Mouse (Mus musculus): ENCODE data around the gene Nr1h3.
A peak's percentile ranks its signal among the peaks of the same experiment; 100 is the strongest.
"Not testable (repeated sequence)": the region's sequence is repeated elsewhere in the genome, so short reads cannot be mapped to it uniquely, and the experiment has no call there.

Nr1h3 gene

DNA sequence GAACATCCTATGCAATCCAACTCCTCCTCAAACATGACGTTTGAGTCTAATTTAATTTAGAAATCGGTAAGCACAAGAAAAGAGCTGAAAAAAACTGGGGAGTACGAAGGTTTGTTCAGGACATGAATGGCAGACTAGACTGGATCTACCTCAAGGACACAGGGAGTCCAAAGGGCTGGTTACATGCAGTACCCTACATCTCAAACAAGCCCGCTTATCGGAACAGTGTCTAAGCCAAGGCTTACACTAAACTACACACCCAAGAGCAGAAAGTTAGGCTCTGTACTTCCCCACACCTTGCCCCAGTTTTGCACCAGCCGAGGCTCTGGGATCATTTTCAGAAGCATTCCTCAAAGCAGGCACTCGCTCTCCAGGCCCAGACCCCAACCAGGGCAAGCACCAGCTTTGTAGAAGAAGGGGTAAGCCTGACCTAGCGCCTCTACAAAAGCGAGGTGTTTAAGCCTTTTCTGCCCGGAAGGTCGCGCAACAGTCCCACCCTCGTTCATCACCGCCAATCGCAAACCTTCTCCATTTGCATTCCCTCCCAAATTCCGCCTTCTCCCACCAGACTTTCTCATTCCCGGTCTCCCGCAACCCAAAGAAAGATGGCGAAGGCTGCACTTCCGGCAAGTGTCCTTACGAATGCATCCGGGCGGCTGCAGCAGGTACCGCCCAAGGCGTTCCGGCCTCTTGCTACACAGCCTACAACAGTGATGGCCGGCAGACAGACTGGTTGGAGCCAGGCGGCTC lies at the start of gene Nr1h3, which contains the start of gene Acp2:
Nr1h3 (minus strand) TSS at position 613 of the 750 bp plus-strand sequence.
Acp2 (plus strand) TSS at position 664 of the 750 bp plus-strand sequence.
- peak; percentile 94 for DNase-seq

DNA sequence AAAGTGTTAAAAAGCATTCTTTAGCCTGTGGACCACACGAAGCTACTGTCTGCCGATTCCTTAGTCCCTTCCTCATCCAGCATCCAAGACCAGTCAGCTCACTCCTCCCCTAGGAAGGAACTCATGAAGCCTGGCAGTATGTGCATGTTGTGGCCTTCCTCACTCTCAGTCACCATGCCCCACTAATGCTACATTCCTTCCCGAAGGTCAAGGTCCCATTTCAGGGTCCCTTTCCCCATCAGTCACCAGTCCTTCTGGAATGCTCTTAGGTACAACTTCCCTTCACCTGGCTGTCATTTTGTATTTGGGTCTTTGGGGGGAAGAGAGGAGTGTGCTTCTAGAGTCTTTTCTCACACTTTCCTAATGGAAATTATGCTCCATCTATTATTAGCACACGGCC lies 49.4 kb upstream of the Nr1h3 start:
- no peak for DNase-seq

DNA sequence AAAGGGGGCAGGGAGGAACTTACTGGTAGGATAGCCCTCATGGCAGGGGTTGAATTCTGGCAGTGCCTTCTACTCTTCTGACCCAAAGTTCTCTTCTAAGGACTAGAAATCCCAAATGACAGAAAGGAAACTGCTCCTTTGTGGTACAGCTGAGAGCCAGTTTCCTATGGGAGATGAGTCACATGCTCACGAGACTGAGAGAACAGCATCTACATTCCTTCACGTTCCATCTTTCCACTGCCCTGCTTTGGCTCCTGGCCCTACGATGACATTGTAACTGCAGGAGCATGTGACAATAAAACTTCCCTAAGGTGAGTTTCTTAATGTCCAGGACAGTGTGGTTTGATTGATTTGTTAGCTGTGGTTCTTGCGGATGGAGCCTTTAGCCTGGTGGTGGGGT lies 45.7 kb upstream of the Nr1h3 start:
- no peak for DNase-seq

DNA sequence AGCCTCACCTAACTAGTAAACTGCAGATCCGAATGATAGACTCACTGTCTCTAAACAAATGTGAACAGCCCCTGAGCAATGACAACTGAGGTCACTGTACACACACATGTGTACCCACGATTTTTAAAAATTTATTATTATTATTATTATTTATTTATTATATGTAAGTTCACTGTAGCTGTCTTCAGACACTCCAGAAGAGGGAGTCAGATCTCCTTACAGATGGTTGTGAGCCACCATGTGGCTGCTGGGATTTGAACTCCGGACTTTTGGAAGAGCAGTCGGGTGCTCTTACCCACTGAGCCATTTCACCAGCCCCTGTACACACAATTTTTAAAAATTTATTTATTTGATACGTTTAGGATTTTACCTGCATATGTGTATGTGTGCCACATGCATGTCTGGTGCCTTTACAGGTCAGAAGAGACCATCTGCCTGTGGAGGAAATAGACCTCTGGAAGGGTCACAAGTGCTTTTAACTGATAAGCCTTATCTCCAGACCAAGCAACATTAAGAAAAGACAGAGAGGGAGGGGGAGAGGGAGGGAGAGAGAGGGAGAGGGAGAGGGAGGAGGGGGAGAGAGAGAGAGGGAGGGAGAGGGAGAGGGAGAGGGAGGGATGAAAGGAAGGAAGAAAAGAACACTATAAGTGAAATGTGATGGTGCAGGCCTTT lies 42.1 kb upstream of the Nr1h3 start:
- DNase-seq: no peak

DNA sequence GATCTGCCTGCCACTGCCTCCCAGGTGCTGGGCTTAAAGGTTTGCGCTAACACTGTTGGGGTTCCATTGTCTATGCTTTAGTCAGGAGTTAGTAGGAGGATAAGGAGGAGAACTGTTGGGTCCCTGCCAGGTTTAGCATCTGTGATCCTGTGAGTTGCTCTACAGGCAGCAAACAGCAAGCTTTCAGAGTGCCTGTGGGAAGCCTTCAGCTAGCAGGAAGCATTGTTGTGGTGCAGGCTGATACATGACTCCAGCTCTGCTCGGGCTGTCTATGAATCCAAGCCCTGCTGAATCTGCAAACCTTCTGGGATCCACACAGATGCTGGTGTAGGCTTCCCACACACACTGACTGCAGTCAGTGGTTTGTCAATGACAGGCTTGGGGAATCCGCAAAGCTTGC lies 40.8 kb upstream of the Nr1h3 start:
- DNase-seq: peak; percentile 92

DNA sequence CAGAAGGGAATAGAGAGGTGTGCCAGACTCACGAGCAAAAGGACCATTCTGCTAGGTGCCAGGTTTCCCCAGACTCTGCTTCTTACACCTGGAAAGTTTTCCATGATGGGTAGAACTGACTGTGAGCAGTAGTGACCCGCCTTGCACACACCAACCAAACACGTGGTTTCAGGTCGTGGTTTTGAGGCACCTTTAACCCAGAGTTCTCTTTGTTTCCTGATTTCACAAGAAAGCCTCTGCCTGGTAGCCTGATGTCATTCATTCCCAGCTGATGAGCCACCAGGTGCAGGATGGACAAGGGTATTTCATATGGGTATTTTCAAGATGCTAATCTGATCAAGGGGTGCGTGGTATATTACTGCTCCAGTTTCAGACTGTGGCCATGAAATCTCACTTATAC lies 39.9 kb upstream of the Nr1h3 start:
- no peak for DNase-seq

DNA sequence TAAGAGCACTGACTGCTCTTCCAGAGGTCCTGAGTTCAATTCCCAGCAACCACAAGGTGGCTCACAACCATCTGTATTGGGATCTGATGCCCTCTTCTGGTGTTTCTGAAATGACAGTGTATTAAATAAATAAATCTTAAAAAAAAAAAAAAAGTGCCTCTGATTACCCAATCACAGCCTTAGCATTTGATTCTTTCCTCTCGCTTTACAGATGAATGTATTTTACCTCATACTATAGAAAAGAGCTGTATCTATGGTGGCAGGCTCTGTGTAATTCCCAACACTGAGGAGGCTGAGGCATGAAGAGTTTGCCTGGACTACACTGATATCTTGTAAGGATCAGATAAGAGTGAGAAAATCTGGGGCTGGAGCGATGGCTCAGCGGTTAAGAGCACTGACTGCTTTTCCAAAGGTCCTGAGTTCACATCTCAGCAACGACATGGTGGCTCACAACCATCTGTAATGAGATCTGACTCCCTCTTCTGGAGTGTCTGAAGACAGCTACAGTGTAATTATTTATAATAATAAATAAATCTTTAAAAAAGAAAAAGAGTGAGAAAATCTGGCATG lies 35.0 kb upstream of the Nr1h3 start:
- DNase-seq: not testable (repeated sequence)

DNA sequence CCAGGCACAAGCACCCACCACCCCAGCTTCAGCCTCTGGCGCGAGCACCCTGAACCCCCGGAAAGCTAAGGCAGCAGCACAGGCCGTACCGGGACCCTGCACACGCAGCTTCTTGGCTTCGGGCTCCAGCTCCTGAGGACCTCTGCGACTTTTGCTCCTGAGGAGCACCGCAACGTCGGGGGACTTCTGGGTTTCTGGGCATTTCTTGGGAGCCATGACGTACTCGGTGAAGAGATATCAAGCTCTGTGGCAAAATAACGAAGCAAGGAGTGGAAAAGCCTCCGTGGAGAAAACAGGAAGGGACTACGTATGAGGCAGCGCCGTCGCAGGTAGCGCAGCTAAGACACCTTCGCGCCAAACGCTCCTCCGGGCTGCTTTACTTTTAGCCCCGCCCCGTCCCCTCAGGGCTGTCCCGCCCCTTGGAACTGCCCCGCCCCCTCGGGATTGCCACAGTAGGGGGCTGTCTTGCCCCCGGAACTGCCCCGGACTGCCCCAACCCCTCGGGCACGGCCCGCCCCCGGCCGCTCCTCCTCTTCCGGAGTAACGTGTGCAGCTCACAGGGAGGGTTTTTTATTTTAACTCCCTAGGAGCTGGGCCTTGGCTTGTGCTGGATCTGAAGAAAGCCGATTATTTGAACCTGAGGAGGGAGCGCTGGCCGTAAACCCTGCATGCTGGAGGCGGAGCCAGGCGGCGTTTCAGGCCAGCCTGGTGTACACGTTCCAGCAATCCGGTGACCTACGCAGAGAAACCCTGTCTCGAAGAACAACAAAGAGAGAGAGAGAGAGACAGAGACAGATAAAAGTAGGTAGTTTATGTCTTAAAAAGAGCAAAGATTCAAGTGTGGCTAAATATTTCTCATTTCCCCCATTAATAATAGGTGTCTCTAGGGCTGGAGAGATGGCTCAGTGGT lies 34.2 kb upstream of the Nr1h3 start, which contains the start of gene Ddb2:
Ddb2 (minus strand) TSS at position 382 of the 910 bp plus-strand sequence.
- peak; percentile 93 for DNase-seq

DNA sequence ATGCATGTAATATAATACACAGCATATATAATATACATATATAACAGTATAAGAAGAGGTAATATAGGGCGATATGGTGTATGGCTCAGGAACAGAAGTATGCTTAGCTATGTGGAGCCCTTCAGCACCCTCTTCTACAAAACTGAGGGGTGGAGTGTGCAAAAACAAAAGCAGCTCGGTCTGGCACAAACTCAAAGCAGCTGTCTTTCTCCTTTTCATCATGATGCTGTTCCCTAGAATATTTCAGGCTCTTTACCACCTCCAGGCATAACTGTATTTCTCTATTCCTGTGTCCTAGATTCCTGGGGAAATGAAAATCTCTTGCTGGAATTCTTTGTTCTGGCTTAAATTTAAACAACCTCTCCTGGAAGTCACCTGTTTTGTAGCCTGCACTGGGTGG lies 27.1 kb upstream of the Nr1h3 start:
- peak; percentile 21 for DNase-seq

DNA sequence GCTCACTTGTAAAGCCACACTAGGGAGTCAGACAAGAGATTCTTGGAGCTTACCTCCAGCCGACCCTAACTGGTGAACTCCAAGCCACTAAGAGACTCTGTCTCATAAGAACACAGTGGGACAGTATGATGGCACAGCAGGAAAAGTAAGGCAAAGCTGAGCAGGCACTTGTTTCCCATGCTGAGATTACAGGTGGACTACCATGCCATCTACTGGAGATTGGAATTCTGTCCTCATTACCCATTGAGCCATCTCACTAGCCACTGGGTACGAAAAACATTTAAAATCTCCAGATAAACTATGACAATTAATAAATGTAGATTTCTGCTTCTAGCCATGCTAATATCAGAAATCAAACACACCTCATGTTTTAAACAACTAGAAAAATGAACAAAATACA lies 21.0 kb upstream of the Nr1h3 start:
- no peak for DNase-seq

DNA sequence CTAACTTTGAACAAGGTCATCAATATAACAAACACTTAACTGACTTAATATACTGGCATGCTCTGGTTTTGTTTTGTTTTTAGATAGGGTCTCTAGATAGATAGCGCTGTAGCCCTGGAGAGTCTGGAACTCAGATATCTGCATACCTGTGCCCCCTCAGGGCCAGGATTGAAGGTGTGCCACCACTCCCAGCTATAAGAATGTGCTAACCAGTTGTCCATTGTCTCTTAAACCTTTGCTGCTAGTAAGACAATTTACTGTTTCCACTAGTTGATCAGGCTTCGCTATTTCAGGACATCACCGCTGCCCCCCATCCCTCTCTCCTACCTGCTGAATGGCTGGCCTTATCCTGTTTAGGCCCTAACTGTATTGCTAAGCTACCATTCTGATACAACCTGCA lies 17.9 kb upstream of the Nr1h3 start:
- DNase-seq: no peak

DNA sequence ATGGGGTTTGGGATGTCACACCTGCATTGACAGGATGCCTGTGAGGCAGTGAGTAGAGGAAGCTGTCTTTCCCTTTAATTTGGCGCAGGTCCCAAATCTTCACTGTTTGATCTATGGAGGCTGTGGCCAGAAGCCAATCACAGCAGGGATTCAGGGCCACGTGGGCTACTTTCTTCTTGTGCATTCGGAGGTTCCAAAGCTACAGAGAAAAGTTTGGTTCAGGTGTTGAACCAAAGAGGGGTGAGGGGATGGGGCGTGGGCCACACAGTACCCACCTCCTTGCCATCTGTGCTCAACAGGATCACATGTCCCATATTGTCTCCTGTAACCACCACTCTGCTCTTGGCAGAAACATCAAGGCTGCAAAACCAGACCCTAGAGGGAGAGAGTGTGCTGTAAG lies 14.4 kb upstream of the Nr1h3 start:
- DNase-seq: no peak

DNA sequence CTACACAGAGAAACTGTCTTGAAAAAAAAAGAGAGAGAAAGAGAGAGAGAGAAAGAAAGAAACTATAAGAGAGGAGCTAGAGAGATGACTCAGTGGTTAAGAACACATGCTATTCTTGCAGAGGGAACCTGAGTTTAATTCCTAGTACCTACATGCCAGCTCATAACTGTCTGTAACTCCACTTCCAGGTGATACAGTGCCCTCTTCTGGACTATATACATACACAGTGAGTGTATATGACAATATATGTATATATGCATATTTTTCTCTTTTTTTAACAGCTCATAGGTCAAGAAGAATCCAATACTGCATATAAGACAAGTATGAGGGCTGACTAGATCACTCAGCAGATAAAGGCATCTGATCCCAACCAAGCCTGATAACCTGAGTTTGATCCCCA lies 10.7 kb upstream of the Nr1h3 start:
- no peak for DNase-seq

DNA sequence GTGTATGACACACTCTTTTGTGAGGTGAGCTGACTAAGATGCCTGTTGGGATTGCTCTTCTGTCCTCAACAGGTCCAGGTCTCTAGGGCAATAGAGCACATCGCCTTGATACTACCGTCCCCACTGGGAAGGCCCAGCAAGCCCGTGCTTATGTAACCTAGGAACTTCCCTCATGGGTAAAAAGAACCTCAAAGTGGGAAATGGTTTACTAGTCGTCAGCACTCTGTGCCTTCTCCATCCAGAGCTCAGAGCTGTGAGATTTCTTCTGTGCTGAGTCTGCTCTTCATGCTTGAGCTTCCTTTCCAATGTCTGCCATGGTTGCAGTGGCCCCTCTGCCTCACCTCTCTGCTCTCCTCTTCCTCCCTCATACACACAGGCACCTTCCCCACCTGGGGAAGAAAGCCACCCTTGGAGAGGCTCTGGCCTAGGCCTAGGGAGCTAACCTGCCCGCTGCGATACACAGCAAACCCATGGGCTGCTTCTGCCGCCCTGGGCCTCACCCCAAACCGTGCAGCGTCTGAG lies 3.7 kb upstream of the Nr1h3 start:
- peak; percentile 51 for DNase-seq

DNA sequence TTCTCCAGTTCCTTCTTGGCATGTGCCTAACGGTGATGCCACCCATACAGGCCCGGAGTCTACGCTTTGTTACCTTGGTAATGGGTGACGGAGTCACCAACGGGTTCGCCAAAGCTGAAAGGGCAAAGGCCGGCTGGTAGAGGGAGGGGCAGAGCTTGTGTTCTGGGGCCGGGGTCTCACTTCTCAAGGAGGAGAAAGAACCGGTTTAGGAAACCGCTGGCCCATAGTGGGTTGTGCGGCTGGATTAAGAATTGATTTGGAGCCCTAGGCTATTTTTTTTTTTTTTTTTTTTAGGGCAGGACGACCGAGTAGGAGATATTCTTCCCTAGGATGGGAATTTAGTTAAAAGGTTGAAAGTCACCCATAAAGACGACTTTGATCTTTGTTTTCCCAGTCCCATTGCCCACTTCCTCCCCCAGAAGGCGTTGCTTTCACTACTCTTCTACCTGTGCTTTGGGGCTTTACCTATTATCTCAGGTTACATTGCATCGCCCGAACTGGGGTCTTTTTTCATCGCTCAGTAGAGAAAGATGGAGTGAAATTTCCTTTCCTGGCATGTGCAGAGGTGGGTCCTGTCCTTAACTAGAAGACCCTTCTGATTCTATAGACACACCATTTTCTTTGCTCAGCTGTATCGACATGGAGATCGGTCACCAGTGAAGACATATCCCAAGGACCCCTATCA lies 480 bp upstream of the Nr1h3 start:
- no peak for DNase-seq

DNA sequence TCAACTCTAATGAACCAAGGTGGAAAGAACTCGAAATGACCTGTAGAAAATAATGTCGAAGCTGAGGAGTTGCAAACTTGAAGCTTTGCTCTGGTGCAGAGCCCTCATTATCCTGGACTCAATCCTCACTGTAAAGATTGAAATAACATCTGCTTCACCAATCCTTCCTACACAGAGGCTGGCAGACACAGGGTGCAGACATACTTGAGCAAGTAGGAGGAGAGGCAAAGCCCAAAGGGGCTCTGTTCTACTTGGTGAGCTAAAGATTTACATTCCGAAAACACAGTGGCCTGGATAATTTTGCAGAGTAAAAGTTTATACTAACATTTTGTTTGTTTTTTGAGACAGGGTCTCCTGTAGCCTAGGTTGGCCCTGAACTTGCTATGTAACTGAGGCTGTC lies 3.7 kb downstream of the Nr1h3 start:
- no peak for DNase-seq

DNA sequence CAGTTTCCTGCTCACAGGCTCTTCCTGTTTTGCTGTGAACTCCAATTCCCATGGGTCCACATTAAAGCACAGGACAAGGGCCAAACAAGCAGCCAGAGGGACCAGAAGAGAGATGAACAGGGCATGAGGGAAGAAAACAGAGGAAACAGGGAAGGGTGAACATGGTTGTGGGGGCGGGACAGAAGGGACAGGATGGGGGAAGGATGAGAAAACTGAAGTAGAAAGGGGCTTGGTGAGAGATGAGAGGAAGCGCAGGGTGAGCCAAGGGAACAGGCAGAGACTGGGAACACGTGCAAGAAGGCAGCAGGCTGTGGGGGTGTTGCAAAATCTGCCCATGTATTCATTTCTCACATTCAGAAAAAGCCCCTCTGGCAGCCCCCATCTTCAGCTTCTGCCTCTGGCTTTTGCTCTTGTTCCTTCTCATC lies 6.0 kb downstream of the Nr1h3 start:
- DNase-seq: peak; percentile 79

DNA sequence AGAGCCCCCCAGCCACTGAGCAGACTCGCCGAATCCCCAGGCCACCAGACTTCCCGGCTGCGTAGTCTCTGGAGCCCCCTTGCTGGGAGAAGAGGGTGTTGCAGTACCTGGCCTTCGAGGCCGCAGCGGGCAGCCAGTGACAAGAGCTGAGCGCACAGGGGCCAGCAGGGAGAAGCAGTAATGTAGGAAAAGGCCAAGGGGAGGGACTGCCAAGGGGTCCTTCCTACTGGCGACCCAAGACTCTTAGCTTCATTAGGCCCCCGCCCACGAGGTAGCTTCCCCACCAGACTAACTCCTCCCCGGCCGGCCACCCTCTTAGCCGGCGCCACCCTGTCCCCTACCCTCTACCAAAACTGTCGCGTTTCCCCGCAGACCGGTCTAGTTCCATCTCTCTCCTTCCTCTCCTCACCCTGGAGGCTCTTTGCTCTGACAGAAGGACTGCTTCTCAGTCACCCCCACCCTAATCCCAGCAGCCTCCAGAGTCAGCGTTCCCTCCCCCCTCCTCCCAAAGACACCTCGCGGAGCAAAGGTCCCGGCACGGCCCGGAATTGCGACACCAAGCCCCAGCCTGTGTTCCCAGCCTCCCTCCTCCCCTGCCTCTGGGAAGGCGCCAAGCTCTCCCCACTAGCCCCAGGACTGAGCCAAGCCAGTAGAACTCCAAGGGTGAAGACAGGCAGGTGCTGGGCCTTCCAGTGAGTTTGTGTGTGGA lies 7.9 kb downstream of the Nr1h3 start:
- no peak for DNase-seq

DNA sequence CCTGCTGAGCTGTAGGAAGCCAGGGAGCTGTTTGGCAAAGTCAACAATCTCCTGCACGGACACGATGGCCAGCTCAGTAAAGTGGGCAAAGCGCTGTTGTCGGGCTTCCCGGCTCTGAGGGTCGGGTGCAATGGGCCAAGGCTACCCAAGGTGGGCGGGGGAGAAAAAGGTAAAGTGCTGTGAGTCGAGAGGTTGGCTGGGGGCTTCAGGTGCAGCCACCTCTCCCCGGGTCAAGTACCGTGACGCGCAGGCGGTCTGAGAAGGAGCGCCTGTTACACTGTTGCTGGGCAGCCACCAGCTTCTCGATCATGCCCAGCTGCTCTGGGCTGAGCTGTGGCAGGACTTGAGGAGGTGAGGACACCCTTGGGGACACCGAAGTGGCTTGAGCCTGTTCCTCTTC lies 12.1 kb downstream of the Nr1h3 start:
- no peak for DNase-seq

DNA sequence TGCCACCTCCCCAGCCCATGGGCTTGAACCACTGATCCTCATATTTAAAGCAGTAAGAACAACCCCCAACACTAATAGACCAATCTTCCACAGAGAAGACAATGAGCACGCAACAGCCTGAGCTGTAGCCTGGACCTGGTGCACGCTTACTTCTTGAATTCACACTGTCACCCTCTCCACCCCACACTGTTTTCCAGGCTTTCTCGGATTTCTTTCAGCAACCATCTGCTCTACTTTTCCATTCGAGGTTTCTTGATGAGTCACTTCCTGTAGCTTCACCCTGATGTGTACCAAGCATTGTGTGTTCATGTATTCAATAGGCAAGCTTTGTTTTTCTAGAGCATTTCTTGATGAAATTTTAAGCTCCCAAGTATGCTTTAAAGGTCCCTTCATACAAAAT lies 15.2 kb downstream of the Nr1h3 start:
- DNase-seq: peak; percentile 41

DNA sequence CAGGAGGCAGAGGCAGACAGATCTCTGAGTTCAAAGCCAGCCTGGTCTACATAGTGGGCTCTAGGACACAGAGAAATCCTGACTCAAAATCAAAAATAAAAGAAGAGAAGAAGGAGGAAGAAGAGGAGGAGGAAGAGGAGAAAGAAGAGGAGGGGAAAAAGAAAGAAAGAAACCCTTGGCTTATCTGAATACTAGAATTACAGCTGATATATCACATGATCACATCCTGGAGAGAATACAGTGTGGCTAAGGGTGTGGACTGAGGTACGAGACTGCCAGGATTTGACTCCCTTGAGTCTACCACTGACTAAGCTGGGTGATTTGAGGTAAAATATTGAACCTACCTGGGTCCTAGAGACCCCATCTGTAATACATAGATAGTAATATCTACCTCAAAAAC lies 16.4 kb downstream of the Nr1h3 start:
- DNase-seq: no peak
